Mouse (Mus musculus): ENCODE measurements at regions not wholly inside any gene's neighbourhood (a gene's known extent, or its start where the extent isn't known, plus 50 kb on each side); places are given as distances from the start of the nearest gene placed in this dataset.
A peak's percentile ranks its signal among the peaks of the same experiment; 100 is the strongest.

DNA sequence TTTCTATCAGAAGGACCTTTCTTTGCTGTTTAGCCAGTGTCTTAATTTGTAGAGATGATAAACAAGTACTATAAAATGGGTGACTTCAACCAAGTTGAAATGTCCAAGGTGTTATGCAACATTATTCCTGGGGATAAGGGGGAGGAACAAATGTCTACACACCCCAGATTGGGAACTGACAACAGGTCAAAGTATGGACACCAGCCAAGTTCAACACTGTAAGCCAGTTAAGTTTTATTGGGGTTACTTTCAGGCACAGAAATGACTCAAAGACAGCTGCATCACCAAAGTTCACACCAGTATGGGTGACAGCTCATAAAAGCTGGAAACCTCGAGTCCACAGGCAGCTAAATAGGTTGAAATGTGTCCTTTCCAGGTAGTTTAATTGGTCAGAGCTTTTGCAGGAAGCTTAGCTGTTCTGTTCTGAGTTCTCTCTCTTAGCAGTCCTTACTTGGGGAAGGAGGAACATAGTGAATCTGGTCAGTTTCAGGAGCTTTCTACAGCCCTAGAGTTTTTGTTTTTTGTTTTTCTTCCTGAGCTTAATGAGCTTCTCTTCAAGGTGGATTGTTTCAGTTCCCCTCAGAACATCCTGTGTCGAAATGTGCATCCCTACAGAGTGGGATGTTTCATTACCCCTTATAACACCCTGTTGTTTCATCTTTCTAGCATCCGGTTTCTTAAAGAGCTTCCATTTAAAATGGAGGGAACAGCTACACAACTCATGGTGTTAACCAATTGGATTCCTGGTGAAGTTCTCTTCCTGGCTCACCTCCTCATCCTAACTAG, 279.2 kb upstream of the Cdyl start:
- intact Hi-C loops (cut with DNase I) = no loop called here
- no peak for DNase-seq

DNA sequence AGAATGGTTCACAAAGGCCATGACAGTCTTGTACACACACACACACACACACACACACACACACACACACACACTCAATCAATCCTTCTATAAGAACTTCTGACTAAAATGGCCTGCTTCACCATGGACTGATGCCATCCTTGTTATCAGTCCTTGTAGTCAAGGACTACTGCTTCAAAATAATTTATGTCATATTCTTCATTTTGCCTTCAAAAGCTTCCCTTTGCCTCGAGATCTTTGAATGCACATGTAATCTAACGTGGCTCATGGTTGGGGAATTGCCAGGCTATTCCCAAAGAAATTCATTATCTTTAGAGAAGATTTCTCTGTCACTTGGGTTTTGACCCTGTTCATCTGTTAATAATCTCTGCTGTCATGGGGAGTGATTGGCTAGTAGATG, 278.0 kb upstream of the Cdyl start:
- intact Hi-C loops (cut with DNase I) = no loop called here
- DNase-seq = no peak

DNA sequence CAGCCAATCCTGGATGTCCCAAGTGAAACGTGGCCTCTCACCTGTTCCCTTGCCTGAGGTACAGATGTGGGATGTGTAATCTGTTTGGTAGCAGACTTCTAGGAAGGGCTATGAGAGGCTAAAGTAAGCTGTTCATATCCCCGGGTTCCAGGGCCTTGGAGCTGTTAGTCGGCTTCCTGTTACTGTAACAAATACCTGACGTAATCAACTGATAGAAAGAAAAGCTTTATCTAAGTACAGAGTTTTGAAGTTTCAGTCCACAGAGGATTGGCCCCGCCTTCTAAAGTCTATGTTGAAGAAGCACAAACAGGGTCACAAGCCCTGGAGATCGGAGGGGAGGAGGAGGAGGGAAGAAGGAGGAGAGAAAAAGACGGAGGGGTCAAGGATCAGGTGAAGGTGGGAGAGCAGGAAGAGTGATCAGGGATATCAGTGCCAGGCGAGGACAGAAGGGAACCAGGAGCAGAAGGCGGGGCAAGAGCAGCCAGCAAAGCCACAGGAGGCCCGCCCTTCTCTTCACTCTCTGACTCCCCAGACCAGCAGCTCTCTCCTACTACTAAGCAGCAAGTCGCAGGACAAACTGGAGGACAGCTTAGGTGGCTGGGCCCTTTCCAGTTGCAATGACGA, 276.5 kb upstream of the Cdyl start:
- no peak for DNase-seq
- intact Hi-C loops (cut with DNase I) = no loop called here

DNA sequence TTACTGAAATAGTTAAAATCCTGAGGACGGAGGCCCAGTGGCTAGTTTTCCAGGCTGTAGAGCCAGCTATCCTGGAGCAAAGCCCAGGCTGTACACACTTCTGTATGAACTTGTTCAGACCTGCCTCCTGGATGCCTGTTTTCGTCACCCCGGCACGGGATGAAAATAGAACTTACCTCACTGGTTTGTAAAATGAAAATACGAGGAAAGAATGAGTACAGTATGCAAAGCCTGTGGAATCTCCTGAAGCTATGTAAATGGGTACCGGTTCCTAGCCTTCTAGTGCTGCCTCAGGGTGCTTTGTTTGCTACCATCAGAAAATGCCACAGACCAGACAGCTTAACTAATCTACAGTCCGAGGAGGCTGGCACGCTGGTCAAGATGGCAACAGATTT, 276.0 kb upstream of the Cdyl start:
- peak; percentile 5 for DNase-seq
- intact Hi-C loops (cut with DNase I) = no loop called here

DNA sequence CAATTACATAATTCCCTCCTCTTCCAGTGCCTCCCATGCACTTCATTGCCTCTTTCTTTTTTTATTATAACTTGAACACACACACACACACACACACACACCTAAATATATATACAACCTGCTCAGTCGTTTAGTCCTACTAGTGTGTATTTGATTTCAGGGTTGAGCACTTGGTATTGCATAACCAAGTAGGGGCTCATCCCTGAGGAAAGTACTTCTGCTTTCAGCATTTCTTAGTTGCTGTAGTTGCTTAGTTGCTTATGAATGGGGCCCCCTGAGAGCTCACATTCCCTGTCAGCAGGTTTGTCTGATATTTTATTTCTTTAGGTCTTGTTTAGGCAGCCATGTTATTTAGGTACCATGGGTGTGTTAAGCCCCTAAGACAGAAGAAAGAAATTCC, 271.3 kb upstream of the Cdyl start:
- no peak for DNase-seq
- intact Hi-C loops (cut with DNase I) = no loop called here

DNA sequence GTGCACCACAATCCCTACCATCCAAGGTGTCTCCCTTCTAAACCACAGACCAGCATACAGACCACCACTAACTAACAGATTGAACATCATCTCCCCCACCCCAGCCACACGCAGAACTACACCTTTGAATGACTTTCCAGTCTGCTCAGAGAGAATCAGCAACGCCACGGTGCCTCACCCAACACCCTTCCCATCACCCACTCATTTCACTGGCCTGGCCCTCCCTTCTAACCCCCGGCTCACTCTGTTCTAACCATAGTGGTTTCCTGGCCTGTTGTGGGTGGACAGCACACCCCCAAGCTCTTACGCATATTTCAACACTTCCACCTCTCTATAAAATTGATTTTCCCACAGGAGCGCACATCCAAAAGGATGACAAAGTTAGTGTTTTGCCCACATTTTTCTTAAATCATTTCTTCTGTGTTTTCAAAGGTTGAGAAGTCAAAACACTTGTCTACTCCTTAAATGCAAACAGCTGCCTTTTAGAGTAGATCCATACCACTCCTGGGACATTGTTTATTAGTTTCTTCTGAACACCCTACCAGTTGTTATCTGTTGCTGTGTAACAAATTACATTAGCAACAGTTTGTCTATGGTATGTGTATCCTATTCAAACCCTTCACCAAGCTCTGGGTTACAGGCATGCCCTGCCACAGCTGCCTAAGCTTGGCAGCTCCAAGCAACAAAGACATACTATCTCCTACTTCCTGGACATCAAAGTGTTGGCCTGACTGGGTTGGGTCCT, 269.7 kb upstream of the Cdyl start:
- intact Hi-C loops (cut with DNase I) = no loop called here
- no peak for DNase-seq

DNA sequence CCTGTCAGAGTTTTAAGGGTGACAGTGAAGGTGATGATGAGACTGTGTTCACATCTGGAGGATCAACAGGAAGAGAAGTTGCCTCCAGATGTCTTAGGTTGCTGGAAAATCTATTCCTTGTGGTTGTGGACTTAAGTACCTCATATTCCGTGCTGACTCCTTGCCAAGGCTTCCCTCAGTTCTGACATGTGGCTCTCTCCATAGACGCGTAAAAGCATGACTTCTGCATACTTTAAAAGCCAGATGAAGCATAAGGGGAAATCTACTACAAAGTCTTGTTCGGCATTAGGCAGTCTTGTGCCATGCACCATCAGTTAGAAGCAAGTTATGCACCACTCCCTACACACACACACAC, 269.1 kb upstream of the Cdyl start:
- intact Hi-C loops (cut with DNase I) = no loop called here
- no peak for DNase-seq

DNA sequence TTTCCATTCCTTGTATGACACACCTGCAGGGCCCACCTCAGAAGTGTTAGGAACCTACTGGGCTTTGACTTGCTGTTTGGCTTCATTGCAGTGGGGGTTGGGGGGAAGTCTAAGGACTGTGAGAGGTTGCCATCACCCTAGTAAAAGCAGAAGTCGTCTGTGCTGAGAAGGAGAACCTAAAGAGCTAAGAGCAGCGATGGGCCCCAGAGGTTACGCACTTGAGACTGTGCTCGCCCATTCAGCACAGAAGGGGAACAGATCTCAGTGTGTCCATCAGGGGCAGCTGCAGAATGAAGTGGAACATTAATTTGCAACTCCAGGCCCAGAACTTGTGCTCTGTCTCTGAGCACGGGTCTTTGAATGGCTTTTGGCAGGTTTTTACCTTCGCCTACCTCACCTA, 267.5 kb upstream of the Cdyl start:
- no peak for DNase-seq
- intact Hi-C loops (cut with DNase I) = no loop called here

DNA sequence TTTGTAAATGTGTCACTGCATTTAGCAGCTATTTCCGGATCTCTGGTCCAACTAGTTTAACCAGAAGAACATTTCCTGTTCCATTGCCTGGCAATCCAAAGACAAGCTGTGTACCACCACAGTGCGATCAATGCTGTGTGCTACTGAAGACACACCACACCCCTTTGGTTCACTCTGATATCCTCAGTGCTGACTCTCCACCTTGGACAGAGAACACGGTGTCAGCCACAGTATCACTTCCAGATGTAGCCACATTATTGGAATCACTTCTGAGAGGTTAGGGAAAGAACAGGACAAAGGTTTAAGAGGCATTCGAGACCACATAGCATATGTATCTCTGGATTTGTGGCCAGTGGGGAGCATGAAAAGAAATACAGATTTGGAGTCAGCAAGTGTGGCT, 264.4 kb upstream of the Cdyl start:
- DNase-seq = no peak
- intact Hi-C loops (cut with DNase I) = no loop called here

DNA sequence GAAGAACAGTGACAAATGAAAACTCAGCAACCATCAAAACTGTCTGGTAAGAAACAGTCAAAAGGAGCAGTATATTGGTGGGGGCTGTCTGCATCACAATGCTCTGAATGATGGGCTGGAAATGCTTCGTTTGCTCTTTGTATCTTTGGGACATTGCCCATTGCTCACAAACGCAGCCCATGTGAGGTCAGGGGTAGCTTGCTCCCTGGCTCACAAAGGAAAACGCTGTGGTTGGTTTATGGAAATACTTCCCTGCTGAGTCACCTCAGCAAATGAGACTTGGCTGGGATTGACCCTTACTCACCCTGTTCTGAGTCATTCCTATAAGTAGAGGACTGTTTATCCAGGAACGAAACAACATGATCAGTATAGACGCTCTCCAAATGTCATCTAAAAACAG, 264.0 kb upstream of the Cdyl start:
- intact Hi-C loops (cut with DNase I) = no loop called here
- no peak for DNase-seq

DNA sequence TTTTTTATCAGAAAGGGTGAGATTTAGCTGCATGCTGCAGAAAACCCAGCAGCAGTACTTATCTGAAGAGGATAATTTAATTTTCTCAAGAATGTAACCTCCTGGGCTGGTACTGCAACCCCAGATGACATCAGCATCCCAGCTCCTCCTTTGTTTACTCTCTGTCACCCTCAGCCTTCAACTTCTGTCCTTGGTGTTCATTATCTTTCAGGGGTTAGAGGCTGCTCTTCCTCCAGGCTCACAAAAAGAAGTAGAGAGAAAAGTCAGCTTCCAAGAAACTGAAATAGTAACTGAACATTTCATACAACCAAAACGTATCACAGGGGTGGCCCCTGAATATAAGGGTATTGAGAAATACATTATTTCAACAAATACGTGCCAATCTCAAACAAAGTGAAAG, 262.5 kb upstream of the Cdyl start:
- DNase-seq = no peak
- intact Hi-C loops (cut with DNase I) = no loop called here

DNA sequence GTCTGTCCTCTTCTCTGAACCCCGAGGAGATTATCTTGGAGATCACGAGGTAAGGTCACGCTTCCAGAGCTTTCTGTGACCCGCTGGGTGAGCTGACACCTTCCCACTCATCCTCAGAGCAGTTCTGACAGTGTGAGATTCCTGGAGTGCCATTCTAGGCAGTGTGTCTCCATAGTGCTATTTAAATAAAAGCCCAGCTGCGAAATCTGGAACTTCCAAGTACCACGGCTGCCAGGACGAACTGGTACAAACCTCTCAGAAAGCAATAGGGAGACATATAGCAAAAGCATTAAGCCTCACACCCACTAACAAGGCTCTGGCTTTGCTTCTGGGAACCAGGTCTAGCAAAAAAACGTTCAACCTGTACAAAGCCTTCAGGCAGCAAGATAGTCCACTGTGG, 261.4 kb upstream of the Cdyl start:
- DNase-seq = no peak

DNA sequence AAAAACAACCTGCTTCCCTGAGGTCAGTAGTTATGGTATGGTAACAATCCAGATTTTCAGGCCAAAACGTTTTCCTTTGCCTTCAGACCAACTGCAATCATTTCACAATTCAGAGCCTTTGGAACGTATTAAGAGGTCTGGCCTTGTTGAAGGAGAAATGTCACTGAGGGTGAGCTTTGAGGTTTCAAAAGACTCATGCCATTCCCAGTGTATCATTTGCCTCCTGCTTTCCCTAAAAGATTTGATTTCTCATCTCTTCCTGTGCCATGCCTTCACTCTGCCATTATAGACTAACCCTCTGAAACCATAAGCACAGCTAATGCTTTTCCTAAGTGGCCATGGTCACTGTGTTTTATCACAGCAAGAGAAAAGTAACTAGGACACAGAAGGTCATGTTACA, 256.8 kb upstream of the Cdyl start:
- DNase-seq = no peak
- intact Hi-C loops (cut with DNase I) = no loop called here

More for the DNA sequence above, 261.4 kb upstream of the Cdyl start:
- intact Hi-C loops (cut with DNase I) = no loop called here

DNA sequence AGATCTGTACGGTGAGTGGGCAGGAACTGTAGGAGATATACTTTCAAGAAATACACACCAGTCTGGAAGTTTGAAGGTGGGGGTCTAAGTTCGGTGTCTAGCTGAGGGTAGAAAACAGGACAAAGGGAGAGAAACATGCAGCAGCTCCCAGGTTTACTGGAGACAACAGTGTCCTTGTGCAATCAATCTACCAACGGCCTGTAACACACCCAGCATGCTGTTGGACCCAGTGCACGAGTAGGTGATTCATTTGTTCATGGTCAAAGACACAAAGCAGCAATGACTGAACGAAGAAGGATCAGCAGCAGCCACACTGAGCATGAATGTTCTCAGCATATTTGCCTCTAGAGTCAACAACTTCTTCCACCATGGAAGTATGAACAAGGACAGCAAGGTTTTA, 255.2 kb upstream of the Cdyl start:
- intact Hi-C loops (cut with DNase I) = no loop called here
- no peak for DNase-seq

DNA sequence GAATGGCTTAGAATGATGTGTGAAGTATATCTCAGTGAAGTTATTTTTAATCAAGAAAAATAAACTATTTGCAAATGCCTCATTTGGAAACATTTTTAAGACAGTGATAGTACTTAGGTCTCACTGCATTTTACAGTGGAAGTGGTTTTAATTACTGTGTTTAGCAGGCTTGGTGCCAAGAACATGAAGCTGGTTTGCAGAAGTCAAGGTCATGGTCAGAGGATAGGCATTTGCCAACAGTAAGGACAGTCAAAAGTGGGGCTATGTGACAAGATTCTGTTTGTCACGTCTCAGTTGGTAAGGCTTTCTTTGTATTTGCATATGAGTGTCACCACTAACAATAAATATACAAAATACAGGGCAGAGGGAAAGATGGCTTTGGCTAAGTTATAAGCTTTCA, 254.2 kb upstream of the Cdyl start:
- no peak for DNase-seq
- intact Hi-C loops (cut with DNase I) = no loop called here

DNA sequence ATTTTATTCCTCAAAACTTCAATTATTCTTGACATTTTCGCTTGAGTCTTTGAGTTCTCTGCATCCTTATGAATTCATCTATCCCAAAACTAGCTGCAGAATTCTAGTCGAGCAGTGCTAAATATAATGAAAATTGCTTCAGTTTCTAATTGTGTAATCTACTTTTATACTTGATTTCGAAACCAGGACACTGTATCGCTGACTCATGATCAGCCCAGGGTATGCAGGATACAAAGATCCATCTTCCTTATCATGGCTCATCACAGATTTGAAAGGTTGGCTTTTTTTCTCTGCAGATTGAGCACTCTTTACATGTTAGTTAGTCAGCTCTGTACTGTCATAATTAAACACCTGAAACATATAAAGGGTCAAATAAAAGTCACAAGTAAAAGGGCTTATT, 242.1 kb upstream of the Cdyl start:
- DNase-seq = no peak
- intact Hi-C loops (cut with DNase I) = no loop called here

DNA sequence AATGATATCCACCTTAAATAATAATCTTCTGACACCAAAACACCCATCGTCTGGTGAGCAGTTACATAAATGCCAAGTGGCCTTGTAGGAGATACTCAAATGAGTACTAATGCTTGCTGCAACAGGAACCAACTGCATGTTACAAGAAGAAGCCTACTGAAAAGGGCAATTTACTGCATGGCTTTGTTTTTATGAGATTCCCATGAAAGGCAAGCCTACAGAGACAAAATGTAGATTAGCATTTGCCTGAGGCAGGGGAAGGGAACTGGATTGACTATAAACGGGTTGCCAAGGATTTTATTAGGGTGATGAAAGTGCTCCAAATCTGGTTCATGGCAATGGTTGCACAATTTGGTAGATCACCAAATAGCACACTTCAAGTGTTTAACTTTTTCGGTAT, 239.6 kb upstream of the Cdyl start:
- intact Hi-C loops (cut with DNase I) = no loop called here
- no peak for DNase-seq

DNA sequence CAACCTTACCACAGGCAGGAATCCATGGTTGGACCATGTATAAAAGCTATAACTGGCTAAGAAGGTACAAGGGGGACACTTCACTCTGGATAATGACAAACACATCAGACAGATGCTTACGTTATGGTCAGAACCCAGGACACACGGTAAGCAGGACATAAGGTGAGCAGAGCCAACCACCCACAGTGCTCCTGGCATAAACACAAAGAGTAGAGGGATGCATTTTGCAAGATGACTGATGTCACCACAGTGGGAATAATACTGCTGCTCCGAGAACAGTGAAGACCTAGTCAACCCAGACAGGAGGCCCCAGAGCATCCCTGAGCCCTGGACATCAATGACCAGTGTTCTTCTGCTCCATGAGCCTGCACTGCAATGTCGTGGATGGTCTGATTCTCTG, 233.6 kb upstream of the Cdyl start:
- DNase-seq = peak; percentile 2
- intact Hi-C loops (cut with DNase I) = no loop called here

DNA sequence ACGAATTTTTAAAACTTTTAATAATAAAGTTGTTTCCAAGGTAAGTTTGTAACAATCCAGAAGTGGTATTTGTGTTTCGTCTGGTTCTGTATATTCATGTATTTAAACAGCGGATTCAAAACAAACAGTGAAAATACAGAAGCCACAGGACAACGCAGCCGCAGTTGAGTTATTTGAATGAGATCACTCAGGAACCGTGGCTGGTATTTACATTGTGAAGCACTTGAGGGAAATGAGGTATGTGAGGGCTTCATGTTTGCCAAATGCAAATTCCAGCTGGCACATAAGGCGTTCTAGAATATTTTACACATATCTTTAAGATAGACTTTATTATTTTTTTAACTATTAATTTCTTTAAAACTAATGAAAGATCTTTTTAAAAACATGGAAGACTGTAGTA, 224.5 kb upstream of the Cdyl start:
- no peak for DNase-seq
- intact Hi-C loops (cut with DNase I) = no loop called here

DNA sequence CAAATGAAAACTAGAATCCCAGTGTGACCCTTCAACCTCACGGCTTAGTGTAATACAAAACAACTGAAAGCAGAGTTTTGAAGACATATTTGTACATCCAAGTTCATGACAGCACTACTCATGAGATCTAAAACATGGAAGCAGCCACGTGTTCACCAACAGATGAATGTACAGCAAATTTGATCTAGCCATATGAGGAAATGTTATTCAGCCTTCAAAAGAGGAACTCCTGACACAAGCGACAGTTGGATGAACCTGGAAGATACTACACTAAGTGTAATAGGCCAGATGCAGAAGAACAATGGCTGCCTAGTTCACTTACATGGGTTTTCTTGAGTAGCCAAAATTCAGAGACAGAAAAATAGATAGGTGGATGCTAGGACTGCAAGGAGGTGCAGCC, 212.0 kb upstream of the Cdyl start:
- intact Hi-C loops (cut with DNase I) = no loop called here
- DNase-seq = no peak

DNA sequence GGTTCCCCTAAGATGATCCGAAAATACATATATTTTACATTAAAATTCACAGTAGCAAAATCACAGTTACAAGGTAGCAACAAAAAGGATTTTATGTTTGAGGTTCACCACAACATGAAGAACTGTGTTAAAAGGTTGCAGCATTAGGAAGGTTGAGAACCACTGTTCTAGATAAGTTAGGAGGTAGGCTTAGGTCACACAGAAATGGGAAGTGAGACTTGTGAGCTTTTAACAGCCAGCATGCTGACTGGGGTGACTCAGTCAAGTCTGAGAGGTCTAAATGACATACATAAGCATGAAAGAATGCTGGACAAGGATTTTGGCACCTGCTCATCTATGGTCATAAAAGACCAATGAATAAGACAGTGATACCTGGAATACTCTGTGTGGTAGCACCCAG, 207.2 kb upstream of the Cdyl start:
- DNase-seq = no peak
- intact Hi-C loops (cut with DNase I) = loop anchor here (10.0 kb wide), 1 partner anchor 252 kb away; no protein-coding TSS in a partner anchor

DNA sequence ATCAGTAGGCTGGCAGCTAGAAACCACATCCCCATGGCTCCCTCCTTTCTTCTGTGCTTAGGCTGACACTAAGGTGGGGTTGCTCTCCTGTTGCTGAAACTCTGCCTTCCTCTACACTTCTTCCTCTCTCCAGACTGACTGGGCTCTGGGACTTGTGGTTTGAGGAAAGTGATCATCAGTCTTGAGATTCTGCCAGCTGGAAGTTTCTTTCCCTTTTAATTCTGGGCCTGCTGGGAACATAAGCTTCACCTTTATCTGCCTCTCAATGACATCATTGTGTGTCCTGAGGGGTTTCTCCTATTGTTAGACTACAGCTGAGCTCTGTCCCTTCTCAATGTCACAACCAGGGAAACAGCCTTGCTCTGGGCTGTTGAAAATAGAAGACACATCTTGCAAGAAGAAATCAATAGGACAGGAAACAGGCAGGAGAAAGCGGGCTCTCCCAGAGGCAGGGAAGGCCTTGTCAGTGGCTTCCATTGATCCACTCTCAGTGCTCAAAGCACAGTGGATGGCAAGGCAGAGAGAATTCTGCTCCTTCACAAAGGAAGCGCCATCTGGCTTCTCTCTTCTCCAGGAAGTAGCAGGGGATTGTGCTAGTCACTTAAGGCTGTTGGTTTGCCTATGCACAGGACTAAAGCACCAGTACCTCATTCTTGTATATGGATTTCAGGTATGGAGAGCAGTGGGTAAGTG, 206.3 kb upstream of the Cdyl start:
- intact Hi-C loops (cut with DNase I) = loop anchor here (10.0 kb wide), 1 partner anchor 251 kb away; no protein-coding TSS in a partner anchor
- no peak for DNase-seq

Data from left cerebral cortex, postnatal 4 days (tissue).